Mouse (Mus musculus) ovary, postnatal 36 days (tissue): ENCODE measurements around the gene Fam181a.

Experiments
- DNase-seq: peaks from one replicate; pipeline ENCODE4 v3.0.0; 2022; ENCODE audit warnings: low spot score, mixed read lengths

Gene Fam181a

DNA sequence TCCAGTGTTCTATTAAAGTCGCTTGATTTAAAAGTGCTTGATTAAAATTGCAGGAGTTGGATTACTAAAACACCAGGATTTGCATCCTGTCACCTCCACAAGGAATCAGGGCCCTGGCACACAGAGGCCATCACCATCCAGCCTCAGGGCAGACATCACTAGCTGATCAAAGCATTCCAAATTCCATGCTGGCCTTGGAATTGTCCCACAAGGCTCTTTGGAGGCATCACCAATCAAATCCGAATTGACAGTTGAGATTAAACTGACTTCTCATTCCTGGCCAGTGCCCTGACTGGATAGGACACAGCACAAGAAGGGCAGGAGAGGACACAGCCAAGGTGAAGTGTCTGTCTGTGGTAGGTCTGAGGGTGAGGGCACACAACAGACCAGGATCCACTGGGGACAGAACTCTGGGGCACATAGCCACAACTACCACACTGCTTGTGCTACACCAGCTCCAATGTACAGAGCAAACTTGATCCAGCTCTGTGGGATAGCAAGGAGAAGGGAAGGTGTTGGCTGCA is at the start of gene Fam181a:
Gene Fam181a, plus strand, starts transcription at position 232 of the 524 bp plus-strand sequence.
- DNase-seq = no peak

DNA sequence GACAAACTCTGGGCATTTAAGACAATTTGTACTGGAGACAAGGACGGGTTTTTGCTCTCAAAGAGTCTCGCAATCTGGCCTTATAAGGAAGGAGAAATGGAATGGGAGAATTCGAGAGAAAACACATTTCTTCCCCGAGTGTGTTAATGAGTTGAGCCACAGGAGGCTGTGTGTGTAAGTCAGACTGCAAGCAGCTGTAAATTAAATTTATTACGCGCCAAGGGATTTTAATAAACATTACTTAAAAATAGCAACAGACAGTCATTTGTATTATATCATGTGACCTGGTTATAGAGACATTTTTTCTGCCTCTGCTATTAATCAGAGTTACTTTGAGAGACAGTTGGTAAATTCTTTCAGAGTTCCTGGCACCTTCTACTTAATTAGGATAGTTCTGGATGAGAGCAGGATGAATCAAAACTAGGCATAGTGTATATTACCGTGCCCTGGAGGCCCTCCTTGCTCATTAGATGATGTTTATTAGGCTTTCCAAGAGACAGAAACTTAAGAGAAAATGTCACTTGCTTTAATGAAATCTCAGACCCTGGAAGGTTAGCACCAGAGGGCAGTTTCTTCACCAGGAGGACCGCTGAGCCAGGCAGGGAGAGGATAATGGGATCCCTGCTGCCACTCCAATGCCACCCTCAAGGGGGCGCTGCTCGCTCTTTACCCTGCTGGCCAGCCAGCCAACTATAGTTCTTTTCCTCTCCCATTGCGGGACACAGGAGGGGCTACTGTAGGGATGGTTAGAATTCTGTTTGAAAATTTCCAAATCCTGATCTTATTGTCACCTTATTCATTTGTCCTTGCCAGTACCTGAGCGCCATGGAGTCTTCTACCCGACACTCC is 48.5 kb upstream of the Fam181a start:
- peak; percentile 34 for DNase-seq

- no peak for DNase-seq
Measured at GRCm38 (mm10) chr12:103266605-103267004, 44.2 kb upstream of the Fam181a start.

DNA sequence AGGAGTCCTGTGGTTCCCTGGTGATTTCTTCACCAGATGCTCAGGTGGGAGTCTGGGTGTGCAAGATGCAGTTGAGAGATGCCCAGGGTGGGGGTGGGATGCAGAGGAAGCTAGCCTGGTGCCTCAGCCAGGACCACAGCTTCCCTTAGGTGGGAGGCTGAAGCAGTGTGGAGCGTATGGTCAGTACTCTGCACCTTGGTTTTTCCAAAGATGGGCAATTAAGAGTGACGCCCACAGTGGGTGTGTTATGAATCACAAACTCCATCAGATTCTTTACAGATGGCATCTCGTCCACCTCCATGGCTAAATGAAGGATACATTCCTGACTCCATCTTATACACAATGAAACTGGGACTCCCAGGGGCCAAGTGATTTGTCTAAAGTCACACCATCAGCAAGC is 38.6 kb upstream of the Fam181a start:
- DNase-seq = no peak

DNA sequence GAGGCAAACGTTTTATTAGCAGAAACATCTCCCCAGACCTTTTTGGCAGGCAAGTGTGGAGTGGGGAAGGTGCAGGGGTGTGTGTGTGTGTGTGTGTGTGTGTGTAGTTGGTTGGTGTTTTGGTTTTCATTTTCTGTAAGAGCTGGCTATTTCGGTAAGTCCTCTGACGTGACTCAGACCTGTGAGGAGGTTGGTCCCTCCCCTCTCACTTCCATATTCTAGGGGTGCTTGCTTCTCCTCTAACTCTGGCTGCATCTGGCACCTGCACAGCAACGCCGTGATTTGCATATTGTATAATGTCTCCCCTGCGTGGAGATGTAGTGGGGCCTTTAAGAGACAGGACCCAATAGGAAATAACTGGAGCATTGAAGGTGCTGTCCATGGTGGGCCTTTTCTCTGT is 37.7 kb upstream of the Fam181a start:
- DNase-seq = no peak

DNA sequence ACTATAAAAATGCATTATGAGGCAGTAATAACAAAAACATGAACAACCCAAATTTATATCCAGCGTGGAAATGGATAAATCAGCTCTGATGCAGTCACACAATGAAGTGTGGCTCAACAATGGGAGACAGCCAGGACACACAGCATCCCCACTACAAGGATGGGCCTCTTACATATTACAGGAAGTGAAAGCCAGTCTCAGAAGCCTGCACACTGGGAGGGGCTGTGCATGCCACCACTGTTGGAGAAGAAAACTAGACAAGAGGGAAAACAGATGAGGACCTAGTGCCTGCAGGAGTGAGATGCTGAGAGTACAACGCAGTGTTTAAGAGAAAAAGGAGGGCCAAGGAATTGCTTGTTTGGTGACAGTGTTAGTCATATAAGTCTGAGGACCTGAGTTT is 37.0 kb upstream of the Fam181a start:
- no peak for DNase-seq

DNA sequence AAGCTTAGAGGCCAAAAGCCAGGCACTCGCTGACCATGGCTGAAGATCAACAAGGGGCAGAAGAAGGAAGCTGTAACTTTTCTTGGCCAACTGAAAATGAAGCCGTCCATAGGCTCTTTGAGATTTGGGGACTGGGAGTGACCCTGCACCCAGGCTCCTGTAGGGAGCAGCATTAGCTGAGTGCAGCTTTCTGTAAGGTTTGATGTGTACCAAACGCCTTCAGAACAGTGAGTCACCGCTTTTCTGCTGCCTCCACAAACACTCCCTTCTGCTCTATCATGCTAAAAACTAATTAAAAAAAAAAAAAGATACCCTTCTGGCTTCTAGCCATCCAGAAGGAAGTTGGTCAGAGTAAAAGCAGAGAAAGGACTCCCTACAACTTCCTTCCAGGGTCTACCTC is 34.4 kb upstream of the Fam181a start:
- DNase-seq = no peak

- DNase-seq = no peak
Measured at GRCm38 (mm10) chr12:103281491-103281890, 29.3 kb upstream of the Fam181a start.

GRCm38 (mm10) chr12:103281912-103282311 is 28.9 kb upstream of the Fam181a start:
- DNase-seq = peak; percentile 9

GRCm38 (mm10) chr12:103282936-103283335 is 27.8 kb upstream of the Fam181a start:
- DNase-seq = no peak

DNA sequence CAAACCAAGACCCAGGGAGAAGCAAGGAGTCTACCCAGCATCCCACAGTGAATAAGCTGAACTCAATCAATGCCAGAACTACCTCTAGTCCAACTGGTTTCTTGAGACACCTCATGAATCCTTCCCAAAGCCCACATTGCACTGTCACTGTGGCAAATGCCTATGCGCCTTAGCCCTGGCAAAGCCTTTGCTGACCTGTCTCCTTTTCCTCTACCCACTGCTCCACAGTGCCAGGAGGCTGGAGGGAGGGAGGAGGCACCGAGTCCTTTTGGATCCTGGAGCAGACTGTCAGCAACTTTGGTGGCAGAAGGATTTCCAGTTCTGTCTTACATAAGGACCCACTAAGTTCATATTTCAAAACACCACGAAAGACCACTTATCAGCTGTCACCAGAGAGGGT is 27.4 kb upstream of the Fam181a start:
- no peak for DNase-seq

GRCm38 (mm10) chr12:103287276-103287675 is 23.5 kb upstream of the Fam181a start:
- DNase-seq = no peak

- DNase-seq = no peak
Measured at GRCm38 (mm10) chr12:103292366-103292765, 18.4 kb upstream of the Fam181a start.

DNA sequence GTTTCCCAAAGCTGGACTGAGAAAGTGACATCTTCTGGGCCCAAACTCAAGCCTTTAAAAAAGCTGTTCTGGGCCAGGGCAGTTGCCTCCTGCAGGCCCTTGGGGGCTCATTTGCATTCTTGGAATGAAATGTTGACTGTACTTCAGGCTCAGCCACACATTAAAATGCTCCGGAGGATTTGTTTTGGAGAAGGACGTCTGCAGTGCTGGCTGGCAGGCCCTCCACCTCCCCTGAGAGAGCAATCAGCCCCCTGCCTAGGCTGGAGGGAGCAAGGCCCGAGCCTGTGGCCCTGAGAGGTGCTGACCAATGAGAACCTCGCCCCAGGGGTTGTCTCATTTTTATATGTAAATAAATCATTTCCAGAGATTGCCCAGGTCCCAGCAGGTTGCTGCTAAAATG is 14.5 kb upstream of the Fam181a start:
- DNase-seq = no peak

DNA sequence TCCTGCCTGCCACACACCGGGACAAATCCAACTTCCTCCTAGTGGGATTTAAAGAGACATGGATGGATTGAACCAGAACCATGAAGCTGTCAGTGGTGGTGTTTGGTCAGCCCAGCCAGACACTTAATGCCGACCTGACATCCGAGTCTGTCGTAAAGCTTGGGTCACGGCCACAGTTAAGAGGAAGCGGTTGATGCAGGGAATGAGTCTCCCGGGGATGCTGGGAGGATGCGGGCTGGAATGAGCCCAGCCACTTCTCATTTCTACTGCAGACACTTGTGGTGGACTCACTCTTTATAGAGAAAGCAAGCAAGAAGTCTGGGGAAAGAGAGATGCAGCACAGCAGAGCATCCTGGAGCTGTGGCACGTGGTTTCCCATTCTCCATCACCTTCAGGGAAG is 10.3 kb upstream of the Fam181a start:
- DNase-seq = no peak

- DNase-seq = peak; percentile 48
Measured at GRCm38 (mm10) chr12:103301645-103302044, 9.1 kb upstream of the Fam181a start.

DNA sequence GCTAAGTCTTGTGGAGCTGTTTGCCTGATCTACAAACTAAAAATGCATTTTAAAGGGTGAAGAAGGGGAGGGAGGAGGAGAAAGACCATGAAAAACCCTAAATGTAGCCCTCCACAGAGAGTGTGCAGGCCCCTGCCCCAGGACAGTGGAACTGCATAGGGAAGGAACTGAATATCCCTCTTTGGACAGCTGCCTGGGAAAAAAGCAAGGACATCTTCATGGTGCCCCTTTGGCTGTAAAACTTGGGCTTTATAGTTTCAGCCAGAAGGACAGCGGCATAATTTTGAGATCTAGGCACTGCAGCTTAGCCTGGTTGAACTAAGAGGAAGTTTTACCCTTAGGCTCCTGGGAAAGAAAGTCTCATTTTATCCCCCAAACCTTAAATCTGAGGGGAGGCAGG is 7.8 kb upstream of the Fam181a start:
- DNase-seq = no peak

DNA sequence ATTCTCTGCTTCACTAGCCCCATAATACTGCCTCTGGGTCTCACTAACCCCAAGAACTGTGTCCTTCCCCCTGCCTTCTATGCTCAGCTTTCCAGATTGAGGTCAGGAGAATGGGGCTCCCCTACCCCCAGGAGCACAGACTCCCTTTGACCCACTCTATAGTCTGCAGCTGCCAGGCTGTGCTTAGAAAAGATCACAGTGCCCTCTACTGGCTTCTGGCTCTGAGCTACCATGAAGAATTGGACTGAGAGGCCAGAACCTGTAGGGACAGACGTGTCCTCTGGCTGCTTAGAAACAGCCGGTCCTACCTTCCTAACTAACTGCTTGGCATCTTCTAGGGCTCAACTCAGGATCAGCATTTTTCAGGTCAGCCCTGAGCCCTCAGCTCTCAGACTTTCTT is 4.6 kb upstream of the Fam181a start:
- DNase-seq = no peak

- peak; percentile 50 for DNase-seq
Measured at GRCm38 (mm10) chr12:103306720-103307119, 4.1 kb upstream of the Fam181a start.

DNA sequence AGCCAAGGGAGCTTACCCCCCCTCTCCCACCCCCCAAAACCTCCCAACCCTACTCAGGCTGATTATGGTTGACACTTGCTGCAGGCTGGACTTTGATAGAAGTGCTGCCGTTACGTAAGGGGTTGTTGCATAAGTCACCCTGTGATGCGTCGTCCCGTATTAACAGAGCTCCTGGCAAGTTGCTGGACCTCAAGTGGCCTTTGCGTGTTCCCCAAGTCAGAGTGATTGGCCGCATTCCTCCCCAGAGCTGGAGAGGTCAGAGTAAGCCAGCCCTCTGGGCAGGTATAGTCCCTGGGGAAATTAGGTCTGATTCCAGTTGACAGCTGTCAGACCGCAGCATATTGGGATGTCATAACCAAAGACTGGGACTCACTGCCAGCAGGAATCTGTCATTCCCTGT is 1.1 kb downstream of the Fam181a start:
- no peak for DNase-seq

DNA sequence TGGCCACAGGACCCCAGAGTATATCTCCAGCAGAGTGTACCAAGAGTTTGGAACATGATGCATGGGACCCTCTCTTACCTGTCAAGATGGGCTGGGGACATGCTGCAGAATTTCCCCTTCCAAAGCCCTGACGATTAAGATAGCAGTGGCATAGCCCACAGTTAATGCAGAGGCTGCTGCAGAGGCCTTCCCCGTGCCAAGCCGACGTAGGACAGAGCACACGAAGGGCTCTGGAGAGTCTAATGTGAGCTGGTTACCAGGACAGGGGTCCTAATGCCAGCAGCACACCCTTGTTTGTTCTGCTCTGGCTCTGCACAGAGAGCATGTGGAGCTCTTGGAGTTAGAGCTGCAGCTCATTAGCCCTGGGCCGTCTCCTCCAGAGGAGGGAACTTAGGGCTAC is 2.5 kb downstream of the Fam181a start:
- DNase-seq = no peak

- DNase-seq = no peak
Measured at GRCm38 (mm10) chr12:103313871-103314639, 3.3 kb downstream of the Fam181a start.
